Mouse (Mus musculus) lung, postnatal 0 days (tissue): Measurements from ENCODE around the gene Hoxb8. TPM values are rescaled to one million over a fixed set of nuclear protein-coding genes. Genes with fewer than 3 reads are reported as not detected.

ENCODE experiments used
- ATAC-seq: fragments of 200-750 bp; cut with Nextera tagmentation; 2 replicates; pipeline ENCODE4 v1.8.0; 2017; ENCODE audit warnings: moderate library complexity
- DNase-seq: peaks from one replicate; pipeline ENCODE4 v3.0.0-alpha.2; 2016; ENCODE audit warnings: low spot score
- H3K27ac ChIP-seq: fragments of 300-500 bp; sonication (generic); 2 replicates; pipeline ENCODE4 v1.5.1; 2014; ENCODE audit warnings: antibody characterized with exemption, mild to moderate bottlenecking, low read length, mixed read lengths
- H3K27me3 ChIP-seq: fragments of 300-500 bp; sonication (generic); replicated peaks from 2 replicates; pipeline ENCODE4 v1.6.1; 2014; ENCODE audit warnings: low read length, mixed read lengths; ENCODE audit not compliant: insufficient read depth
- H3K36me3 ChIP-seq: fragments of 300-500 bp; sonication (generic); 2 replicates; pipeline ENCODE4 v1.6.1; 2014; ENCODE audit warnings: low read length, mixed read lengths; ENCODE audit not compliant: insufficient read depth
- H3K4me1 ChIP-seq: fragments of 300-500 bp; sonication (generic); 2 replicates; pipeline ENCODE4 v1.6.1; 2014; ENCODE audit warnings: antibody characterized with exemption, low read depth, low read length, mixed read lengths; ENCODE audit not compliant: insufficient read depth
- H3K4me2 ChIP-seq: fragments of 300-500 bp; sonication (generic); replicated peaks from 2 replicates; pipeline ENCODE4 v1.6.1; 2014; ENCODE audit warnings: low read depth, mild to moderate bottlenecking, low read length, moderate library complexity, mixed read lengths
- H3K4me3 ChIP-seq: fragments of 300-500 bp; sonication (generic); 2 replicates; pipeline ENCODE4 v1.5.1; 2014; ENCODE audit warnings: low read depth, low read length
- H3K9ac ChIP-seq: fragments of 300-500 bp; sonication (generic); replicated peaks from 2 replicates; pipeline ENCODE4 v1.6.1; 2014; ENCODE audit warnings: low read depth, mild to moderate bottlenecking
- H3K9me3 ChIP-seq: fragments of 300-500 bp; sonication (generic); 2 replicates; pipeline ENCODE4 v1.6.1; 2016; ENCODE audit warnings: low read length, mixed read lengths
- CTCF ChIP-seq: IDR thresholded peaks from 2 replicates; pipeline ENCODE4 v1.5.1; 2016; ENCODE audit warnings: antibody characterized with exemption, mild to moderate bottlenecking
- EP300 ChIP-seq: IDR thresholded peaks from 2 replicates; pipeline ENCODE4 v1.6.1; 2016; ENCODE audit warnings: antibody characterized with exemption, mild to moderate bottlenecking, control low read depth
- WGBS: fragments of 180-500 bp; shearing (Covaris S2); extraction: QIAGEN DNeasy Blood & Tissue Kit; methylation state at CpG from one replicate; pipeline ENCODE4 v1.1.7; 2014; 5-methylcytosine and 5-hydroxymethylcytosine counted together
- polyA plus RNA-seq: library from polyadenylated mRNA; unstranded; fragments of >200 nt; fragmentation: Nextera tagmentation; extraction: Ambion mirVana; gene quantifications from 2 replicates; pipeline ENCODE4 v1.2.1, GENCODE M21; 2015

Hoxb8 gene
- polyA plus RNA-seq, 1 experiment from 2014 or later, result 0.23 TPM

- Histone ChIP-seq H3K9me3 (no peaks in the 10 kb centered on the region), H3K4me2 (peak overlapping the region; percentile 61), H3K27ac (0 out of 2 replicates have a peak overlapping the region, but pooled peaks have one; percentile 15), H3K27me3 (peaks cover 69% of the 10 kb centered on the region), H3K4me1 (no peaks in the 10 kb centered on the region), H3K4me3 (peak overlapping the region; percentile 46), H3K36me3 (no peaks in the 10 kb centered on the region), H3K9ac (peak overlapping the region; percentile 45)
- WGBS, result under 1% methylated on average over 66 of the region's 66 CpGs
- TF ChIP-seq EP300, result no peak
- TF ChIP-seq CTCF, result 0 out of 2 replicates have a peak, but pooled peaks have one; percentile 6
- DNase-seq (peak; percentile 66), ATAC-seq (peak; percentile 19)
Measured at GRCm38 (mm10) chr11:96298895-96299667, 17.4 kb downstream of the Hoxb8 start.

- Histone ChIP-seq H3K9ac (0 out of 2 replicates have a peak overlapping the region, but pooled peaks have one; percentile 45), H3K4me1 (no peaks in the 10 kb centered on the region), H3K4me3 (peak overlapping the region; percentile 46), H3K36me3 (no peaks in the 10 kb centered on the region), H3K27ac (0 out of 2 replicates have a peak overlapping the region, but pooled peaks have one; percentile 15), H3K27me3 (peaks cover 63% of the 10 kb centered on the region), H3K4me2 (peak overlapping the region; percentile 61), H3K9me3 (no peaks in the 10 kb centered on the region)
- TF ChIP-seq CTCF, result no peak
- no peak for TF ChIP-seq EP300
- WGBS, result 0% methylated on average over 9 of the region's 9 CpGs
- no peak for ATAC-seq
- DNase-seq, result no peak
Measured at GRCm38 (mm10) chr11:96299781-96300180, 18.1 kb downstream of the Hoxb8 start.

GRCm38 (mm10) chr11:96300354-96301063, 18.8 kb downstream of the Hoxb8 start:
- Histone ChIP-seq H3K27ac (no peak overlapping the region), H3K4me3 (peak overlapping the region; percentile 46), H3K36me3 (no peaks in the 10 kb centered on the region), H3K9ac (no peak overlapping the region), H3K27me3 (peaks cover 57% of the 10 kb centered on the region), H3K9me3 (no peaks in the 10 kb centered on the region), H3K4me1 (no peaks in the 10 kb centered on the region), H3K4me2 (peak overlapping the region; percentile 61)
- TF ChIP-seq CTCF (0 out of 2 replicates have a peak, but pooled peaks have one; percentile 15), EP300 (no peak)
- DNase-seq (peak; percentile 27), ATAC-seq (no peak)
- 4% methylated on average over 28 of the region's 35 CpGs for WGBS

- H3K27me3 ChIP-seq, result peaks cover 52% of the 10 kb centered on the region
- no peaks in the 10 kb centered on the region for H3K4me1 ChIP-seq
- H3K4me3 ChIP-seq, result peak overlapping the region; percentile 46
- no peak overlapping the region for H3K27ac ChIP-seq
- DNase-seq, result no peak
- WGBS, result 31% methylated on average over 8 of the region's 10 CpGs
- TF ChIP-seq EP300 (no peak), CTCF (no peak)
- no peaks in the 10 kb centered on the region for H3K36me3 ChIP-seq
- no peak overlapping the region for H3K9ac ChIP-seq
- no peak for ATAC-seq
- no peaks in the 10 kb centered on the region for H3K9me3 ChIP-seq
- H3K4me2 ChIP-seq, result peak overlapping the region; percentile 61
Measured at GRCm38 (mm10) chr11:96301064-96301431, 19.3 kb downstream of the Hoxb8 start.

GRCm38 (mm10) chr11:96301837-96302236, 20.1 kb downstream of the Hoxb8 start:
- H3K27me3 ChIP-seq, result peaks cover 44% of the 10 kb centered on the region
- H3K9me3 ChIP-seq, result no peaks in the 10 kb centered on the region
- DNase-seq (peak; percentile 75), ATAC-seq (peak; percentile 22; the same call in 1 of the 2 replicates)
- no peak overlapping the region for H3K9ac ChIP-seq
- TF ChIP-seq EP300 (no peak), CTCF (no peak)
- H3K36me3 ChIP-seq, result no peaks in the 10 kb centered on the region
- H3K27ac ChIP-seq, result no peak overlapping the region
- H3K4me1 ChIP-seq, result no peaks in the 10 kb centered on the region
- H3K4me3 ChIP-seq, result no peak overlapping the region
- H3K4me2 ChIP-seq, result peak overlapping the region; percentile 30; the same call in 1 of the 2 replicates
- WGBS, result 11% methylated on average over 15 of the region's 15 CpGs
